Mouse (Mus musculus) myocyte (in vitro differentiated cells): ENCODE measurements around the gene Nsd1.

ENCODE experiments used
- CEBPB ChIP-seq: IDR thresholded peaks from 2 replicates; pipeline ENCODE4 v1.6.1; 2011; ENCODE audit warnings: mild to moderate bottlenecking, moderate library complexity; ENCODE audit not compliant: poor library complexity, insufficient read depth, severe bottlenecking
- MYOG ChIP-seq, 3 experiments: IDR thresholded peaks; one replicate each; pipeline ENCODE4 v1.6.1; 2011; ENCODE audit warnings: control low read depth in 2 of 3, low read depth in 2 of 3, mild to moderate bottlenecking in 2 of 3; ENCODE audit not compliant: insufficient read length in 2 of 3, control insufficient read depth in 1 of 3, insufficient read depth in 1 of 3
- POLR2A ChIP-seq: IDR thresholded peaks from one replicate; pipeline ENCODE4 v1.6.1; 2011; ENCODE audit warnings: low read depth, mild to moderate bottlenecking, control low read depth, moderate library complexity; ENCODE audit not compliant: insufficient read length
- POLR2AphosphoS2 ChIP-seq: IDR thresholded peaks from one replicate; pipeline ENCODE4 v1.6.1; 2011; ENCODE audit warnings: low read depth, control low read depth; ENCODE audit not compliant: insufficient read length
- TCF12 ChIP-seq: IDR thresholded peaks from one replicate; pipeline ENCODE4 v1.6.1; 2011; ENCODE audit warnings: mild to moderate bottlenecking, control low read depth; ENCODE audit not compliant: poor library complexity, insufficient read depth, severe bottlenecking

GRCm38 (mm10) chr13:55243205-55243604, 33.6 kb downstream of the Nsd1 start:
- TF ChIP-seq POLR2A (no peak), POLR2AphosphoS2 (no peak), MYOG (IDR thresholded peaks at IDR 0.05; ENCODE audit: control insufficient read depth in 1 of 3, insufficient read depth in 1 of 3, insufficient read length in 2 of 3, low read depth in 2 of 3) (no peak), TCF12 (no peak), CEBPB (no peak)
